Mouse (Mus musculus): ENCODE data around the gene Nt5c1a. TPM values are rescaled to one million over a fixed set of nuclear protein-coding genes. Genes with fewer than 3 reads are reported as not detected.

The Nt5c1a gene
- polyA plus RNA-seq, 1 experiment from 2014 or later = 0.16 TPM

GRCm38 (mm10) chr4:123254617-123255016 is 53.3 kb downstream of the Nt5c1a start:
- H3K9me3 ChIP-seq = no peaks in the 10 kb centered on the region
- H3K9ac ChIP-seq = no peak overlapping the region
- peak; percentile 81; the same call in 1 of the 2 replicates for ATAC-seq (ENCODE audit: low FRiP score, low read depth)
- no peak overlapping the region for H3K4me2 ChIP-seq
- H3K4me1 ChIP-seq (replicated peaks) = no peaks in the 10 kb centered on the region
- H3K4me3 ChIP-seq = no peak overlapping the region
- 14% methylated on average over 5 of the region's 5 CpGs for WGBS
- H3K36me3 ChIP-seq = no peaks in the 10 kb centered on the region
- H3K27me3 ChIP-seq = no peaks in the 10 kb centered on the region
- no peak overlapping the region for H3K27ac ChIP-seq (replicated peaks)

GRCm38 (mm10) chr4:123260071-123260746 is 58.9 kb downstream of the Nt5c1a start:
- Histone ChIP-seq H3K4me1 (replicated peaks) (peaks cover 5% of the 10 kb centered on the region; the same call in 1 of the 2 replicates), H3K4me3 (no peak overlapping the region), H3K9me3 (no peaks in the 10 kb centered on the region), H3K36me3 (no peaks in the 10 kb centered on the region), H3K27ac (replicated peaks) (no peak overlapping the region), H3K27me3 (no peaks in the 10 kb centered on the region), H3K4me2 (no peak overlapping the region), H3K9ac (no peak overlapping the region)
- ATAC-seq (ENCODE audit: low FRiP score, low read depth) = no peak
- 34% methylated on average over 8 of the region's 8 CpGs for WGBS

GRCm38 (mm10) chr4:123261721-123262401 is 60.6 kb downstream of the Nt5c1a start, which contains the start of gene Pabpc4:
TSS of gene Pabpc4 (plus strand) at chr4:123262351.
- Histone ChIP-seq H3K4me3 (no peak within 1 kb of the TSS), H3K4me2 (no peak within 1 kb of the TSS), H3K9me3 (no peaks in the 10 kb centered on the region), H3K9ac (no peak within 1 kb of the TSS), H3K27me3 (no peaks in the 10 kb centered on the region), H3K4me1 (replicated peaks) (peaks cover 5% of the 10 kb centered on the region; the same call in 1 of the 2 replicates), H3K36me3 (no peaks in the 10 kb centered on the region), H3K27ac (replicated peaks) (no peak within 1 kb of the TSS)
- no peak for ATAC-seq (ENCODE audit: low FRiP score, low read depth)
- 83% methylated on average over 5 of the region's 5 CpGs for WGBS

Other genes starting within 250 kb of the Nt5c1a start
- 28.8 and 32.3 TPM in 2 replicates for gene Mfsd2a, start 240.3 kb upstream of the Nt5c1a start, polyA plus RNA-seq (2015; fragmentation: Nextera tagmentation; extraction: Ambion mirVana)
- gene Mycl, start 205.9 kb upstream of the Nt5c1a start, polyA plus RNA-seq (2015; fragmentation: Nextera tagmentation; extraction: Ambion mirVana) = 63.0 and 66.3 TPM in 2 replicates
- gene Trit1, start 184.9 kb upstream of the Nt5c1a start, polyA plus RNA-seq (2015; fragmentation: Nextera tagmentation; extraction: Ambion mirVana) = 21.6 and 21.7 TPM in 2 replicates
- 0.34 and 0.71 TPM in 2 replicates for gene Bmp8b, start 96.3 kb upstream of the Nt5c1a start, polyA plus RNA-seq (2015; fragmentation: Nextera tagmentation; extraction: Ambion mirVana)
- 0.37 and 0.64 TPM in 2 replicates for gene Oxct2b, start 85.2 kb upstream of the Nt5c1a start, polyA plus RNA-seq (2015; fragmentation: Nextera tagmentation; extraction: Ambion mirVana)
- 57.2 TPM in 2 replicates for gene Ppie, start 61.6 kb upstream of the Nt5c1a start, polyA plus RNA-seq (2015; fragmentation: Nextera tagmentation; extraction: Ambion mirVana)
- 40.1 and 44.3 TPM in 2 replicates for gene Hpcal4, start 18.3 kb upstream of the Nt5c1a start, polyA plus RNA-seq (2015; fragmentation: Nextera tagmentation; extraction: Ambion mirVana)
- gene Heyl, start 32.1 kb downstream of the Nt5c1a start, polyA plus RNA-seq (2015; fragmentation: Nextera tagmentation; extraction: Ambion mirVana) = 6.4 and 6.5 TPM in 2 replicates
- gene Pabpc4, start 60.8 kb downstream of the Nt5c1a start, polyA plus RNA-seq (2015; fragmentation: Nextera tagmentation; extraction: Ambion mirVana) = 27.7 and 32.2 TPM in 2 replicates
- gene Oxct2a, start 122.1 kb downstream of the Nt5c1a start, polyA plus RNA-seq (2015; fragmentation: Nextera tagmentation; extraction: Ambion mirVana) = not detected in 2 replicates
- 0.21 and 0.23 TPM in 2 replicates for gene Bmp8a, start 141.7 kb downstream of the Nt5c1a start, polyA plus RNA-seq (2015; fragmentation: Nextera tagmentation; extraction: Ambion mirVana)